Mouse (Mus musculus): ENCODE measurements around the gene Cox7b.
A peak's percentile ranks its signal among the peaks of the same experiment; 100 is the strongest.
"Not testable (repeated sequence)": the region's sequence is repeated elsewhere in the genome, so short reads cannot be mapped to it uniquely, and the experiment has no call there.

Gene Cox7b

DNA sequence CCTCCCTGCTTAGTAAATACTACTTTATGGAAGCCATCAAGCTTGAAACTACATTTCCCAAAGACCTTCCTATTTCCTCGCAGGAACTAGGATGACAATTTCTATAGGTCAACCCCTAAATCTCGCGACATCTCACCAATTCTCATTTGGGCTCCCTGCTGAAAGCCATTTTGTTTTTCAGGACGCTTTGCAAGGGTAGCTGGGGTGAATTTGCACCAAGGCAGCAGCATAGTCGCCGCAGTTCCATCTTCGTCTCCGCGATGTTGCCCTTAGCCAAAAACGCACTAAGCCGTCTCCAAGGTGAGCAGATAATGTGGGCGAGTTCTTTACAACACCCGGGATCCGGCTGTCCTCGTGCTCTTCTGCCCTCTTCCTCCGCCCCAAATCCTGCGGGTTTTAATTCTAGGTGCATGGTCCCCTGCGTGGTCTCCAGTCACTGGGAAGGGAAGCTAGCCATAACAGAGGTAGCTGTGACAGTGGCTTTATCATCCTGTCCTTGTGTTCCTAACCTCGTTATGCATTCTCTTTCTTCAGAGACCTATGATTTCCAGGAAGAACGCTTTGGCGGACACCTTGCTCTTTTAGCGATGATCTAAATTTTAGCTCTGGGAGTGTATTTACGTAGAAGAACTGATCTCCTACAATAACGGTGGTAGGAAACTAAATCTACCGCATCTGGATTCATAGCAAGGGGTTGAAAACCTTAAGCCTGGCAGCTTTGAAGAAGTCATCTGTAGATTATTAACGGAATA lies at the start of gene Cox7b:
Gene Cox7b, plus strand, starts transcription at position 130 of the 752 bp plus-strand sequence.
- peak; percentile 70 to 83 for DNase-seq

DNA sequence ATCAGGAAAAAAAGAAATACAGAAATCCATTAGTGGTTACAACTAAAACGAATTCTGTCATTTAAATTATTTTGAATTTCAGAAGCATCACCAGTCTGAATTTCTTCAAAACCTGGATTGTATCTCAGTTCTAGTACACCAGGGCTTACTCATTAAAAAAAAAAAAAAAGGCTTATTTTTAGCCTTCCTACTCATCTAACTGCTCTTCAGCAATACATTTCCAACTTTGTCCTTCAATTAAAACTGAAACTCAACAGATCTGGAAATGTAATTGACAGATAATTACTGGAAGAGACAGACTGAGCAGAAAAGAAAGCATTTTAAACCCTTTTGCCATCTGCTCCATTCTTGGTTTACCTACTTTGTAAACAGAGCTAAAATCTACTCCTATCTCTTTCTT lies 13.9 kb upstream of the Cox7b start:
- no peak for DNase-seq

DNA sequence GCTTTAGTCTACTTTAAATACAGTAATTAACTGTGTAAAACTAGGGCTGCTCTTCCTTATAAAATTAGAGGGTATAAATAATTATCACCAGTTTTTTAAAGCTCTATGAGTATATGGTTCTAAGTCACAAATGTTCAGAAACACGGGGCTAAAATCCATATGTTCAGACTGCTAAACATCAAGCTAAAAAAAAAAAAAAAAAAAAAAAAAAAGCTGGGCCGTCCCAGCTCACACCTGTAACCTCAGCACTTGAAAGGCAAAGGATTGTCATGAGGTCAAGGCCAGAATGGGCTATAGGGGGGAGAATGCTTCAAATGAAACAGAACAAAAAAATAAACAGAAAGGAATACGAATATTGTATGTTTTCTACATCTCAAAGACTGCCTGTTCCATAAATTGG lies 4.7 kb upstream of the Cox7b start:
- DNase-seq: no peak

DNA sequence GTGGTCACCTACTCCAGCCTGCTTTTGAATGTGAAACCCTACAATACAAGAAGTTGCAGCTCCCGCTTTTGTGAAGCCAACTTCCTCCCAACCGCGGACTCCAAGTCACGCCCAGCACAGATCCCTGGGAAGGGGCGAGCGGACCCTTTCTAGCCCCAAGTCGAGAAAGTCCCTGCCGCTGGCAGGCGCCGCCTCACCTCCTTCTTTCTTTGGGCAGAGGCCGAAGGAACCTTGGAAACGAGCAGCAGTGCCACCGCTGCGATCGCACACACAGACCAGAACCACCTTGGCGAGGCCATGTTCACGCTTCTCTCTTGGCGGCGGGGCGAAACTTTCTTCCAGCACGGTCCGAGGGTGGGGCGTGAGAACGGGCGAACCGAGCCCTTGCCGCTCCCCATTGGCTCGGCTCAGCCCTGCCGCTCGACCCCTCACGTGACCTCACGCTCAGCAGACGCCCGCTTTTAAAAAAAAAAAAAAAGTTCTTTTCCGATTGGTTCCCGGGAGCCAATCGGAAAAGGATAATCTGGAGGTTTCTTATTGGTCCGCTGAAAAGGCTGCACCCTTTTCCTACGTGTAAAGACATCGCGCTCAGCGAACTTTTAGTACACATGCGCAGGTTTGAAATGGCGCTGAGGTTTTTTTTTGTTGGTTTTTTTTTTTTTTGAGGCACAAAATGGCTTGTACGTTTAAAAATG lies 3.9 kb upstream of the Cox7b start, which contains the start of gene Magt1:
Gene Magt1, minus strand, starts transcription at position 442 of the 695 bp plus-strand sequence.
- DNase-seq: peak; percentile 87 to 92

DNA sequence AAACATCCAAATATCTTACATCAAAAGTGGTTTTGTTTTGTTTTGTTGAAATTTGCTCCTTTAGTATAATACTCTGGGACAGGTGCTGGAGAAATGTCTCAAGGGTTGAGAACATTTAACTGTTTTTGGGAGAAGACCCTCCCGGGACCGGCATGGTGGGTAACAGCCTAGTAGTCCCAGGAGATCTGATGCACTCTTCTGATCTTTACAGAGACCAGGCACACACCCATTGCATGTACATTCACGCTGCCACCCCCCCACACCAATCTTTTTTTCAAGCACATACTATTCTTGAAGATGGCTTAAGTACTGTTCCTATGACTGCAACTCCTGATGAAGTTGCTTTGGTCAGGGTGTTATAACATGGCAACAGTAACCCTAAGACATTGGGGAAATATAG lies 2.9 kb upstream of the Cox7b start:
- no peak for DNase-seq

DNA sequence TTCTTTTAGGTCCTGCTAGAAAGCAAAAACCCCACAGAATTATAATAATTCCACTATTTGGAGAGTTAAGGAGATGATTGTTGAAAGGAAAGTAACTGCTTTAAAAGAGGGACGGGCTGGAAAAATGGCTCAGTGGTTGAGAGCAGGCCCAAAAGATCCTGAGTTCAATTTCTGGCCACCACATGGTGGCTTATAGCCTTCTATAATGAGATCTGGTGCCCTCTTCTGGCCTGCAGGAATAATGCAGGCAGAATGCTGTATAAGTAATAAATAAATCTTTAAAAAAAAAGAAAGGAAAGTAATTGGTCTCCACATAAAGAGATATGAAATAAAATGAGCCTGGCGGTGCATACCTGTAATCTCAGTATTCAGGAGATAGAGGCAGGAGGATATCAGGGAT lies 2.3 kb upstream of the Cox7b start:
- DNase-seq: peak; percentile 68 to 71

DNA sequence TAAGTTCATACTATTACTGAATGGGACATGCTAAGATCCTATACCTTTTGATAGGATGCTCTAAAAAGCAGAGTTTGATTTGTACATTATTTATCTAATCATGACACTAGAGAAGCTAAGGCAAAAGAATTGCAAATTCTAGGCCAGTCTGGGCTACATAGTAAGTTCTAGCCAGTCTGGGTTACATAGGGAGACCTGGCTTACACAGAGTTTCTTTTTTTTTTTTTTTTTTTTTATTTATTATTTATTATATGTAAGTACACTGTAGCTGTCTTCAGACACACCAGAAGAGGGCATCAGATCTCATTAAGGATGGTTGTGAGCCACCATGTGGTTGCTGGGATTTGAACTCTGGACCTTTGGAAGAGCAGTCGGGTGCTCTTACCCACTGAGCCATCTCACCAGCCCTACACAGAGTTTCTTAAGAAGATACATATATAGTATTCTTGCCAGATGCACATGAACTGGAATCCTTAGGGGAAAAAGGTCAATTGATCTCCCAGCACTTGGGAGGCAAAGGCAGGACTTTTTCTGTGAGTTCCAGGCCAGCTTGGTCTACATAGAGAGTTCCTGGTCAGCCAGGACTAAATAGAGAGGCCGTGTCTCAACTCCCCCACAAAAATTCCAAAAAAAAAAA lies 641 bp upstream of the Cox7b start:
- DNase-seq: not testable (repeated sequence)

DNA sequence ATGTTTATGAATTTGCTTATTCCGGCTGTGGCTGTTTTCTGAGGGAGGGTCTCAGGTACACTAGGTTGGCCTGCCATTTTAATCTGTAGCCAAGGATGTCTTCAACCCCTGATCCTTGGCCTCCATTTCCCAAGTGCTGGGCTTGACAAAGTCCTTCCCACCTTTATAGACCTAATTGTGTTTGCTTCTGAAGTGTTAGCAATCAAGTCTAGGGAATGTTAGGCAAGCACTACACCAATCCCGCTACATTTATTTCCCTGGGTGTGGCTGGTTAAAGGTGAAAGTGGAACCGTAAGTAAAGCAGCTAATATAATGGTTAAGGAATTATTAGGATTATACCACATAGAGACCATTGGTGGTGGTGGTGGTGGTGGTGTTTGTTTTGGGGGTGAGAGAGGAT lies 1.6 kb downstream of the Cox7b start:
- no peak for DNase-seq

DNA sequence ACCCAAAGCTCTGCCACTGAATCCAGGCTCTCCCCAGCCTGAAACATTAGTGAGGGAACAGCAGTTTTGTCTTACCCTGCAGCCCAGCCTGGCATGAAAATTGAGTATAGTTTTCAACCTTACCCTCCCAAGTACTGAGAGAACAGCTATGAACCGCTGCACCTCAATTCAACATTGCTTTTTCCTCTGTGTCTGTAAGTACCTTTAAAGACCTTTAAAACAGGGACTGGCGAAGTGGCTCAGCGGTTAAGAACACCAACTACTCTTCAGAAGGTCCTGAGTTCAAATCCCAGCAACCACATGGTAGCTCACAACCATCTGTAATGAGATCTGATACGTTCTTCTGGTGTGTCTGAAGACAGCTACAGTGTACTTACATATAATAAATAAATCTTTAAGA lies 2.0 kb downstream of the Cox7b start:
- no peak for DNase-seq

DNA sequence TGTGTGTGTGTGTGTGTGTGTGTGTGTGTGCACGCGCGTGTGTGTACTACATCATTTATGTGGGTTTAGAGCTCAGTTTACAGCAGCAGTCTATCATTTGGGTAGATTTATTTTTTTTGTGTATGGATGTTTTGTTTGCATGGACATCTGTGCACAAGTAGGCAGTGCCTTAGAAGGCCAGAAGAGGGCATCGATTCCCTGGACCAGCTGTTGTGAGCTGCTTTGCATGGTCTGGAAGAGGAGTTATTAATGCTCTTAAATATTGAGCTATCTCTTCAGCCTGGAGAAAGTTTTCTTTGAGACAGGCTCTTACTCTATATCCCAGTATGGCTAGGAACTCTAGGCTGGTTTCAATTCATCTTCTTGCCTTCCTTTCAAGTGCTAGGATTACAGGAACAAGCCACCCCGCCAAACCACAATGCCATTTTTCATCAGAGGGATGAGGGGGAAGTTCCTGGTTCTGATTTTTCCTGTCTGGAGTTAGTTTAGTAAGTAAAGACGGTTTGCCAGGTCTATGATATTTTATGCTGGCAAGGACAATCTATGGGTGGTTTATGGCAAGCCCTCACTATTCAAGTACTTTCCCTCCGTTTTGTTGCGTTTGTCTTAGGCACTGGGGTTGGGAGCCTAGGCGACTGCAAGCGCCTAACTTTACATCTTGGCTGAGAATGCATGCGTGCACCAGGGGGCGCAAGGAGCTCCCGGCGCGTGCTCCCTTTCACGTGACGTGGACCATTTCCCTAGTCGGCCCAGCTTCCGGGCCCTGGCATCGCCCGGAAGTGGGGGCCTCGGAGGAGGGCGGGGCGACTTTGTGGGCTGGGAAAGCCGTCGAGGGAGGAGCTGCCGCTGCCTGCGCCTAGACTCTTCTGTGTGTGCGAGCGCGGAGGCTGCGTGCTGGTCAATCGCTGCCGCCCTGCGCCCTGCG lies 11.2 kb downstream of the Cox7b start, which contains the start of gene Atp7a:
Gene Atp7a, plus strand, starts transcription at position 859 of the 925 bp plus-strand sequence.
- DNase-seq: peak; percentile 93 to 95

DNA sequence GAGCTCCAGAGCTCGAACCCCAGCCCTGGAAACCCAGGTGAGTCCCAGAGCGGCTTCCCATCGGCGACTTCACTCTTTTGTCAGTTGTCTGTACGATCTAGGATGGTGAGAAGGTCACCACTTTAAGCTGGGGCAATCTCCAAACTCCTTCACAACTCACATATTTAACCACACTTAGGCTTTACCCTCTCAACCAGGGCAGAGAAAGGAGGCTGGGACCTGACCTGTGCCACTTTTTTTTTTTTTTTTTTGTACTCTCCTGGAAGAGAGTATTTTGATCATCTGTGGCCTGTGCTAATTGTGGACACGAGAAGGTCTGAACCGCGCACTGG lies 11.8 kb downstream of the Cox7b start:
- no peak for DNase-seq

DNA sequence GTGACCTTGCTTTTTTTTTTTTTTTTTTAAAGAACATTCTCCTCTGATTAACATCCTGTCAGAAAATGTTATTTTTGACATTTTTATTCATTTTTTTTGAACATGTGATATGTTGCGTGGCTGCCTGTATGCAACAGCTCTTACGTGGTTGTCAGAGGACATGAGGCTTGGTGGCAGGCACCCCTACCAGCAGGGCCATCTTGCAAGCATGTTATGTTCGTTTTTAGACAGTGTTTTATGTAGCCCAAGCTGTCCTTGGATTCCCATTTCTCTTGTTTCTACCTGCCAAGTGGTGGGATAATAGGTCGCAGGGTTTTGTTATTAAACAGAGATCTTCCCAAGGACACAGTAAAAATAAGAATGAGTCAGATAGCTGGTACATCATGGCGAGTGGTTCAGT lies 14.7 kb downstream of the Cox7b start:
- no peak for DNase-seq

DNA sequence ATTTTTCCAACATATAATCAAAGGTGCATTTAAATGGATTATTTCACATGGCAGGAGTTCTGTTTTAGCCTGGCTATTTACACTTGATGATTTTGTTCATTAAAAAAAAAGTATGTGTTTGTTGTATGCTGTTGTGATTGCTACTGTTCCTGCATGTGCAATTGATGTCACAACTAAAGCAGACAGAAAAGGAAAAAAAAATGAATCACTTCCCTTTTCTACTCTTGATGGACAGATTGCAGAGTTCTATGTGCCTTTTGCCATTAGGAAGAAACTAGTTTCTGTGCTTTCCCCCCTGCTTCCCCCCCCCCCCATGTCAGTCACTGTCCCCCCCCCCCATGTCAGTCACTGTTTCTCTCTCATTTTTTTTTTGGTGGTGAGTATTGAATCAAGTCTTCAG lies 15.6 kb downstream of the Cox7b start:
- DNase-seq: no peak

DNA sequence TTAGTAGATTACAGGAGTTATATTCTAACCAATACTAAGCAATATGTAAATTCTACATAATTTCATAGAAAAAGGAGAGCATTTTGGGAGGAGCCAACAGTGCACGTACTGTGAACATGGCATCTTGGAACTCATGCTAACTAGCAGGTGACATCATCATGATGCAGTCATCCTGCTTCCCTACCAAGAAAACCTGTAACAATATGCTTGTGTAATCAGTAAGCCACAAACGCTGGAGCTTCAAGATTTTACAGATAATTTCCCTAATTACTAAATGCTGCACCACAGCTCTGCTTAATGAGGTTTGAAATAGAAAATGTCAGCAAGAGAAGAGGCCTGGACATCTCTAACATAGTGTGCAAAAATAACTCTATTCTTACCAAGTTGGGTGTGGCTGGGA lies 20.2 kb downstream of the Cox7b start:
- DNase-seq: no peak

DNA sequence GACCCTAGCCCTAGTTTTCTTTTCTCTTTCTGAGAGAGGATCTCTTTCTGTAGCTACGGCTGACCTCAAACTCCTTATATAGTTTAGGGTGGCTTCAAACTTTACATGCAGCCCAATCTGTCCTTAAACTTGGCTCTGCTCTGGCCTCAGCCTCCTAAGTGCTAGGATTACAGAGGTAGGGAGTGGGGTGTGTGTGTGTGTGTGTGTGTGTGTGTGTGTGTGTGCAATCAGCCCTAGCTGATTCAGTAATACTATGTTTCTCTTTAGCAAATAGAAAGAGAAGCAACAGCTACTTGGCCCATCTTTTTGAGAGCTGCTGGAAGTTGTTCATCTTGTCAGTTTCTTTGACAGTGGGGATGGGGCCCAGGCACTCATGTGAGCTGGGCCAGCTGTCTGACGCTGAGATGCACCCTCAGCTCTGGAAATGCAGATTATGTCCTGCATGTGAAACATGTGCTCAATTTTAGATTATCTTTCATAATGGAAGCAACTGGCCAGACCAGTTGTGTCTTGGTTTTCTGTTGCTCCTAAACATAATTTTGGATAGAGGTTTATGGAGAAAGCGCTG lies 21.8 kb downstream of the Cox7b start:
- peak; percentile 9 to 32 for DNase-seq

DNA sequence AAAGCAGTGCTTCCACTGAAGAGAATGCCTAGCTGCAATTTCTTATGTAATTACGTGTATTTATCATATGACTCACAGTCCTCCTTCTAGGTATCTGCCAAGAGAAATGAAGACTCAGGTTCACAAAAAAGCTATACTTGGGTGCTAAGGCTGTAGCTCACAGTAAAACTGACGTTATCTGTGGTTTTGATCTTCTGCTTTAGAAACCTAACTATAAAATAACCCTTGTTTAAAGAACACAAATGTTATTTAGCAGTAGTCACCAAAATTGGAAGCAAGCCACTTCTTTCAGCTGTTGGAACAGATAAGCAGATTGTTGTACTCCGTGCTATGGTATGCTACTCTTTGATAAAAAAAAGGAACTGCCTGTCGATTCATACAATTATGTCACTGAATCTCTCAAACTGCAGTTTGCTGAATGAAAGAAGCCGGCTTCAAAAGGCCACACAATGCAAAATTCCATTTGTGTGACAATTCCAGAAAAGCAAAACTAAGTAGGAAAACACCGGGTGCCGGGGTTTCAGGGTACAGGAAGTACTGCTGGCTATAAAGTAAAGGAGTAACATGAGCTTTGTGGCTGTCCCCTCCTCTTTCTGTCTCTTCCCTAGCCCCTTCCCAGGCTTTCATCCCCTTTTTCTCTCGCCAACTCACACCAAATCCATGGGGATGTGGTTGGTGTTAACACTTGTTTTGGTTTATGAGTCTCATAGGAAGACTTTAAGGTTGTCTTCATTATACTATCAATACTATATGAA lies 28.5 kb downstream of the Cox7b start:
- DNase-seq: no peak

DNA sequence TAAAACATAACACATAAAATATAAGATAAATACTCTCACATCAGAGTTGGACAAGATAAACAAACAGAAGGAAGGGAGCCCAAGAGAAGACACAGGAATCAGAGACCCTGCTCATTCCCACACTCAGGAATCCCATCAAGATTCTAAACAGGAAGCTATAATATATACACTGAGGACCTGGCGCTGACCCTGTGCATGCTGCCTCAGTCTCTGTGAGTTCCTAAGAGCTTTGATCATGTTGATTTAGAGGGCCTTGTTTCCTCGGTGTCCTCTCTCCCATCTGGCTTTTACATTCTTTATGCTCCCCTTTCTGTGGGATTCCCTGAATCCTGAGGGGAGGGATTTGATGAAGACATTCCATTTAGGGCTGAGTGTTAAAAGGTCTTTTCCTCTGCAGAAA lies 30.0 kb downstream of the Cox7b start:
- peak in 1 of 2 experiments; percentile 28 for DNase-seq

DNA sequence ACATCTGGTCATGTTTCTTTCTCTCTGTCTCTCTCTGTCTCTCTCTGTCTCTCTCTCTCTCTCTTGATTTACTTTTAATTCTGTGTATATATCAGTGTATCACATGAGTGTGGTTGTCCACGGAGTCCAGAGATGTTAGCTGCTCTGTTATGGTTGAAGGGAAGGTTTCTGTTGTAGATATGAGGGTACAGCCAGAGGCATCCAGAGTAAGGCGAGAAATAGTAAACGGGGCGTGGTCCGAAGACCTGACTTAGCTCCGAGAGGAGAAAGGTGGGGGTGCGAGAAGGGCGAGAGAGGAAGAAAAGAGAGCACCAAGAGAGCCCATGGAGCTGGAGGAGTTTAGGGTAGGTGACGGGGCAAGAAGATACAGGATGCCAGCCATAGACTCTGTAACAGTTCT lies 30.4 kb downstream of the Cox7b start:
- DNase-seq: no peak

DNA sequence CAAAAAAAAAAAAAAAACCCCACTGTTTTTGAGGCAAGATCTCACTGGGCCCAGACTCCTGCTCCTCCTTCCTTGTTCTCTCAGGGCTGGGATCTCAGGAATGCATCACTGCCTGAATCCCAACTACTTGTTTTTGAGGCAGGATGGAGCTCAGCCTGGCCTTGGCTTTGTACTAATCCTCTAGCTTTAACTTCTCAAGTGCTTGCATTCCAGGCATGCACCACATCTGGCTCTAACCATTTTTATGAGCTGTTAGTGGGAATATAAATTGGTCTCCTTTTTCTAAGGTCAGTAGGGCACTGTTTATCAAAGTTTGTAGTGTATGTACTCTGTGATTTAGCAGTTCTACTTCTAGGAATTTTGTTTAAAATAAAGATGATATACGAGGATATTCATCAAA lies 32.7 kb downstream of the Cox7b start:
- peak in 1 of 2 experiments; percentile 31 for DNase-seq

All from kidney, postnatal 4 days (tissue).